Mouse (Mus musculus) layer of hippocampus, adult 11-12 months (tissue): Measurements from ENCODE around the gene Mettl17.
"Not testable (repeated sequence)": the region's sequence is repeated elsewhere in the genome, so short reads cannot be mapped to it uniquely, and the experiment has no call there.

ENCODE experiments used
- DNase-seq: peaks from one replicate; pipeline ENCODE4 v3.0.0; 2022; ENCODE audit warnings: low spot score

Gene Mettl17

GRCm38 (mm10) chr14:51896539-51897170 is 12.0 kb downstream of the Mettl17 start:
- no peak for DNase-seq

DNA sequence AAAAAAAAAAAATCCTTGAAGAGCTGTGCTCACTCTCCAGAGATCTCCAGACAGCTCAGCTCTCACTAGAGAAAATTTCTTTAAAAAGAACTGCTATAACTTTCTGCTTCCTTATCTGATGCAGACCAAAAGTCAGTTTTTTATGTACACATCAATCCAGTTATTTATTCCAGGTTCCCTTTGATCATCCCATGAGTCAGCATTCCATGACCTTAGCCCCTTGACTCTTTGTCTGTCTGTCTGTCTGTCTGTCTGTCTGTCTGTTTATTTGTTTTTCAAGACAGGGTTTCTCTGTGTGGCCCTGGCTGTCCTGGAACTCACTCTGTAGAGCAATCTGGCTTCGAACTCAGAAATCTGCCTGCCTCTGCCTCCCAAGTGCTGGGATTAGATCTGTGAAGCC is 14.7 kb downstream of the Mettl17 start:
- no peak for DNase-seq

DNA sequence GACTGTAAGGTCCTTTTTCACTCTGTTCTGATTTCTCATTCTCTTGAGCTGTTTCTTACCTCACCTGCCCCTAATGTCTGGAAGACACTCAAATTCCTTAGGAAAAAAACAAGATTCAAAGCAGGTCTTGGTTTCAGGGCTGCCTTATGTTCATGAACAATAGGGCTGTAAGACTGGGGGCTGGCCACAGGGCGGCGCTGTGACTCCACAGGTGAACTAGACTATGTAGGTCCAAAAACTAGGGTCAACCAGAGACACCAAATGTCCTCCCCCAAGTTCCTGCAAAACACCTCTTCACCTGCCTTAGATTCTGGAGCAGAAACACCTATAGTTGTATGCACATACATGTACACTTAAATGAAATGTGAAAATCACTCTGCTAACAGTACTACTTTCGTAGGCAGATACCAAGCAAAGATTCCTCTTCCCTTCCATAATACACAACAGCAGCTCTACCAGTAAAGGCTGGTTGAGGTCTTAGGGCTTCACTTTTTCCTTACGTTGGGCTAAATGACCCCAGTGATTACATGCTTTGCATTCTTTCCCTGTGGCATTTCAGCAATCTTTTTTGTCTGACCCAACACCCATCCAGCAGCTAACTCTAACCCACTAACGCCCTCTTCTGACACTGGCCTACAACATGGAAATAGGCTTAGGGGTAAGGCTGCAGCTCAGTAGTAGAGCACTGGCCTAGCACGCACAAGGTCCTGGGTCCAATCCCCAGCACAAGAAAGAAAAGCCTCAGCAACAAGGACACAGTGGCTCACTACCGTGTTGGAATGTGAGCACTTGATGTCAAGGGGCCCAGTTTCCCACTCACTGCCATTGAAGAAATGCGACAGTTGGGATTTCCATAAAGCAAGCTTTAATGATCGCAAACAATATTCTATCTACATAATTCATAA is 18.4 kb downstream of the Mettl17 start:
- DNase-seq, result peak; percentile 67

DNA sequence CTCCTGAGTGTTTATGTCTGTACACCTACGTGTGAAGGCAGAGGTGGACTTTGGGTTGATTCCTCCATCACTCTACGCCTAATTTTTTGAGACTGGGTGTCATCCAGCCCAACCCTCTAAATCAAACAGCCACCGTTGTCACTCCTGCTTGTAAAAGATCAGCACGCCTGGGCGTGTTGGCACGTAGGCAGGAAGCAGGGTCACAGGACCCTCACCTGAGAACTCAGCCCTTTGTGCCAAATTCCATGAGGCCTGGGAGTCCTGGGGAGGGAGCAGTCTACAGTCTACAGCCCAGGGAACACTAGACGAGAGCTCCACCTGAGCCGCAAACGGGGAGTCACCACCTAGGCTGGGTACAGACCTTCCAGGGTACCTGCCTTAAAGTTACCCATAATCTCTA is 19.1 kb downstream of the Mettl17 start:
- DNase-seq, result no peak

DNA sequence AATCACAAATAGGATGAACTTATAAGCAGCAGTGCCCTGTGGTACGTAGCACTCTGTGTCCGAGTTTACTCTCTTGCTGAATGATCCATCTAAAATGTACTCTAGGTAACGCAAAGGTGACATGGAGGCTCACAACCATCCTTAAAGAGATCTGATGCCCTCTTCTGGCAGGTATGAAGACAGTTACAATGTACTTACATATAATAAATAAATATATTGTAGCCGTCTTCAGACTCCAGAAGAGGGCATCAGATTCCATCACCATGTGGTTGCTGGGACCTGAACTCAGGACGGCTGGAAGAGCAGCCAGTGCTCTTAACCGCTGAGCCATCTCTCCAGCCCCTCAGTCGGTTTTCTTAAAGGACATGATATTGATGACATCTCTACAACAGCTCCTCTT is 20.1 kb downstream of the Mettl17 start:
- DNase-seq, result no peak

DNA sequence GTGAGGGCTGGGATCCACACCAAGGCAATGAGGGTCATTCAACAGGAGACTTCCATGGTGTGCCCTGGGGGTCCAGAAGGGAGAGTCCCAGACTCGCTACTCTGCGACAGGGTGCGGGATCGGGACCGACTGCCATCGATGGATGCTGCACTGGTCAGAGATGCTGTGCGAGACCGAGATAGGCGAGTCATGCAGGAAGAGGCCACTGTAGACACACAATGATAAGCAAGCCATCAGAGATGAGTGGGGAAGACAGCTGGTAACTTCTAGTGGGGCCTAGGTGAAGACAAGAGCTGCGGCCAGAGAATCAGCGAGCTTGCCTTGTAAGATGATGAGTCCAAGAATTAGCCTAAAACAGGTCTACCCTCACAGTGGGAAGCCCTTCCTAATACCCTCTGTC is 21.5 kb downstream of the Mettl17 start:
- DNase-seq, result no peak

DNA sequence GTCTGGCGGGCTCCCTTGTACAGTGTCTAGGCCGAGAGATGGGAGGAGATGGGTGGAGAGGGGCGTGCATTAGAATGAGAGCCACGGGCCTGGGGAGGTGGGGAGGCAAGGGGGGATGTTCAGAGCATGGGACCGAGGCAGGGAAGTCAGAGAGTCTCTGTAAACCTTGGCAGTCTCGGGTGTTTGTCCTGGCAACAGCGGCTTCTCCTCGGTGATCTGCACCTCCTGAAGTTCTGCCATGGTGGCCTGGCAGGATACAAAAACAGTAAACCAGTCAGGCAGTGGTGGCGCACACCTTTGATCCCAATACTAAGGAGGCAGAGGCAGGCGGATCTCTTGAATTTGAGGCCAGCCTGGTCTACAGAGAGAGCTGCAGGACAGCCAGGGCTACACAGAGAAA is 26.7 kb downstream of the Mettl17 start:
- no peak for DNase-seq

DNA sequence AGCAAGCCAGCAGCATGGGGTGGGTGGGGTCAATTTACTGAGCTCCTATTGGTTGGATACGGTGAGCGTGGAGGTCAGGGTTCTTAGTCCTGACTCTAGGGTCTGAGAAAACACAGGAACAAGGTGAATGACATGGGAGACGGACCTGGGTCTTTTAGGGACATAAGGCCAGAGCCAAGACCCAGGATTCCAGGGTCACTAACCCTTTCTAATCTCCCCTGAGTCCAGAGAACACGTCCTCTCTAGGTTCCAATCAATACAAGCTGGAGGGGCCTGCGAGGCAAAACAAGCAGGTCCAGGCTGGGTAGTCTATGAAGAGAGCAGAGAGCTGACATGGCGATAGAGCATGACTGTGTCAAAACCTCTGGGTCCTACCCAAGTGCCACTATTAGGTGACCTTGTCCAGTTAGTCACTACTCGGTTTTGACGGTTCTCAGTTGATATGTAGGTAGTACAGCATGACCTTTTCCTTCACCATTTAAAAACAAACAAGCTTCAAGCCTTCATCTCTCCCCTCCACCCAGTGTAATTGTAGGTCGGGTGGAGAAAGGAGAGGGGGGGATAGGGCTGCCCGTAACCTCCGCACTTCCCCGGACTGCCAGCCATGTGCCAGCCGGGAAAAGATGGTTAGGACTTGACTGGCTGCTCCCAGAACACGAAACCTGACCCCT is 27.9 kb downstream of the Mettl17 start:
- DNase-seq, result no peak

DNA sequence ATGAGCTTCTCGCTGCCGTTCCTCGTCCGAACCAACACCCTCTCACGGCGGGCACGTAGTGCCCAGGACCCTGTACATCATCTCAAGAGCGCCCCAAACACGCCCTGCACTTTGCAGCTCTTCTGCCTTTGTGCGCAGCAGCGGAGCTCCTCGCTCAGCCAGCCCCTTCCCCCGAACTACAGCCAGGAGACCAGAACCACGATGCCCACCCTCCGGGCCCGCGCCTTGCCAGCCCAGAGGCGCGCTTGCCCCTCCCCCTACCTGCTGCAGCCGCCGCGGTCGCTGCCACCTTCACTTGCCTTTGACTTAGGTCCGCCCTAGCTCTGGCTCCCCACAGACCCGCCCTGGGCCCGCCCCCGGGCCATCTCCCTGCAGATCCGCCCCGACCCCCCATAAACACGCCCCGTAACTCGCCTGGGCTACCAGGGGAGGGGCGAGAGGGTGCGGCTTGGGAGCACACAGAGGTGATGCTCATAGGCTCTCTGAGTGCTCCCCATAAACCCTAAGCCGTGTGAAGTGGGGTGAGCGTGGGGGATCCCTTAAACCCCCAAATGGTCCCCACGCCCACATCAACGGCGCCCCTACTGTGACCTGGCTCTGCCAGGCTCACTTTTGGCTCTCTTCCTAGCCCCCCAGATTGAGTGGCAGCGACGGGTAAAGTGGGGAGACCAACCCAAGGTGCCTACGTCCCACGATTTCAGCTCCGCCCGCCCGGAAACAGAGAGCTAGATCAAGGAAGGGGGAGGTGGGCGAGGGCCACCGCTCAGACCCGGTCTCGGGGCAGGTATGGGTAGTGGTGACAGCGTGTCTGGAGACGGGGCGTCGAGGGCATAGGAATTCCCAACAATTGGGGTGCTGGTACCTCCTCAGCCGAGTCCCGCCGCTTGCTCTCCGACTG is 28.7 kb downstream of the Mettl17 start:
- peak; percentile 66 for DNase-seq

GRCm38 (mm10) chr14:51913960-51914762 is 29.5 kb downstream of the Mettl17 start, which contains the start of gene Ndrg2:
Gene Ndrg2 (minus strand): TSS chr14:51914158.
- peak; percentile 75 for DNase-seq

GRCm38 (mm10) chr14:51915030-51915429 is 30.4 kb downstream of the Mettl17 start:
- no peak for DNase-seq

GRCm38 (mm10) chr14:51916539-51916938 is 31.9 kb downstream of the Mettl17 start:
- no peak for DNase-seq

- no peak for DNase-seq
Observed at GRCm38 (mm10) chr14:51918125-51918524, 33.5 kb downstream of the Mettl17 start, which contains the start of gene Tppp2. Gene Tppp2 (plus strand): TSS chr14:51918425.

GRCm38 (mm10) chr14:51918966-51919365 is 34.3 kb downstream of the Mettl17 start:
- DNase-seq, result no peak

GRCm38 (mm10) chr14:51921759-51922570 is 37.3 kb downstream of the Mettl17 start:
- DNase-seq, result peak; percentile 55

- DNase-seq, result no peak
Observed at GRCm38 (mm10) chr14:51922571-51922865, 37.9 kb downstream of the Mettl17 start, which contains the start of gene Rnase13. Gene Rnase13 (minus strand): TSS chr14:51922773.

GRCm38 (mm10) chr14:51922910-51923309 is 38.3 kb downstream of the Mettl17 start:
- DNase-seq, result no peak

DNA sequence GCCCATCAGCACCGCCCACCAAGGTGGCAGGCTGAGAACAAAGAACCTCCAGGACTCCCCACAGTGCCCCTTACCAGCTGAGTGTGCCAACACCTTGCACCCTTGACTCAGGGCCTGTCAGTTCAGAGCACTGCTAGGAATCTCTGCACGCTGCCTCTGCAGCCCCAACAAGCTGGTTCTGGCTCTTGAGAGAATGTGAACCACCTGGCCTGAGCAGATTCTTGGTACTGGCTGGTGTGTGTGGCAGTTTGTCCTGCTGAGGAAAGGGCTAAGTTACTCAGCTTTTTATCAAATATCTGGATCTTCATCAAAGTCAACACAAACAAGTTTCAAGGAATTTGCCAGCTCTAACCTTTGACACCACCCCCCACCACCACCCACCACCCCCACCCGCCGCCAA is 38.9 kb downstream of the Mettl17 start:
- no peak for DNase-seq

- DNase-seq, result not testable (repeated sequence)
Observed at GRCm38 (mm10) chr14:51926930-51927329, 42.3 kb downstream of the Mettl17 start.
